Mouse (Mus musculus) bone marrow, adult 2 months (tissue): ENCODE results near the gene Carnmt1.

Source experiments
- CTCF ChIP-seq: fragments of 200-500 bp; IDR thresholded peaks from 2 replicates; pipeline ENCODE4 v1.5.1; 2011; ENCODE audit warnings: low read length, control low read depth; ENCODE audit not compliant: control insufficient read depth, insufficient read depth
- POLR2A ChIP-seq: fragments of 200-500 bp; IDR thresholded peaks from 2 replicates; pipeline ENCODE4 v1.6.1; 2011; ENCODE audit warnings: low read depth, mild to moderate bottlenecking, control low read depth, low read length, borderline replicate concordance; ENCODE audit not compliant: control insufficient read depth

DNA sequence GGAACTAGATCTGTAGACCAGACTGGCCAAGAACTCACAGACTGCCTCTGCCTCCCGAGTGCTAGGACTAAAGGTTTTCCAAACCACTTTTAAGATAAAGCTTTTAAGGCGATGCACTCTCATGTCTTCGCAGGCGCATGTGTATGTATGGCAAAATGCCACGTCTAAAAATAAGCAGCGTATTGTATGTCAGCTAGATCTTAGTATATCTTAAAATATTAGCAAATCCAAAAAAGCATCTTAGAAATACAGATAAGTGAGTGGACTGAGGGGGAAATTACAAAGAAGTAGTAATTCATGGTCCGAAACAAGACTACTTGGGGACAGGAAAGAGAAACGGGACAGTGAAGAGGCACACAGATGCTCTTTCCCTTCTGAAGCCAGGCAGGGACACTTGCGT lies 41.0 kb downstream of the Carnmt1 start:
- TF ChIP-seq CTCF (no peak), POLR2A (no peak)
